Mouse (Mus musculus): ENCODE measurements at regions not wholly inside any gene's neighbourhood (a gene's known extent, or its start where the extent isn't known, plus 50 kb on each side); places are given as distances from the start of the nearest gene placed in this dataset.

- TF ChIP-seq POLR2A (IDR thresholded peaks at IDR 0.05; ENCODE audit: low read depth, low read length) (no peak), CTCF (IDR thresholded peaks at IDR 0.05; ENCODE audit: borderline replicate concordance, insufficient read depth, low read length) (no peak)
These were observed 563.2 kb upstream of the Slc35b3 start for GRCm38 (mm10) chr13:39523856-39524301.
